Mouse (Mus musculus) testis, adult 2 months (tissue): Measurements from ENCODE around the gene Mgl2.

Experiments used
- CTCF ChIP-seq: fragments of 200-500 bp; IDR thresholded peaks from 2 replicates; pipeline ENCODE4 v1.5.1; 2012; ENCODE audit warnings: low read depth, mild to moderate bottlenecking, inconsistent platforms, low read length, moderate library complexity; ENCODE audit not compliant: control insufficient read depth, insufficient read depth, insufficient replicate concordance
- POLR2A ChIP-seq: fragments of 200-500 bp; IDR thresholded peaks from 2 replicates; pipeline ENCODE4 v1.6.1; 2012; ENCODE audit warnings: low read depth, mild to moderate bottlenecking, inconsistent platforms, low read length, moderate library complexity; ENCODE audit not compliant: control insufficient read depth

DNA sequence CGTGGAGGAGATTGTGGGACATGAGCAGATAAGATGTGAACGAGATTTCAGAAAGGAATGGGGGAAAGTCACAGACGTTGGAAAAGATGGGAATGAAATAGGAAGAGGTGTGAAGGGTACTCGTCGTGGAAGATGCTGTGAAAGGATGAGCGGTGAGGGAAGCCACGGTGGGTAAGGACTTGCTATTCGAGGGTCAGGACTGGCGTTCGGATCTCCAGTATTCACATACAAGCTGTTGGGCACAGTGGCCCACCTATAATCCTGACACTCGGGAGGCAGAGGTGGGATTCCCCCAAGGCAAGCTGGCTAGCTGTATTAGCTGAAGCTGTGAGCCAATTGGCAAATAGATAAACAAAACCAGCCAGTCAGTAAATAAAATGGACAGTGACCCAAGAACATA lies 48.6 kb downstream of the Mgl2 start:
- TF ChIP-seq CTCF (no peak), POLR2A (no peak)
